Mouse (Mus musculus) macrophage (primary cell): ENCODE results near the gene Gdf9. TPM values are rescaled to one million over a fixed set of nuclear protein-coding genes. Genes with fewer than 3 reads are reported as not detected.

Experiments
- H3K27ac ChIP-seq: fragments of 350-480 bp; formaldehyde crosslinking; 2 replicates; pipeline ENCODE4 v1.9.0; 2021
- H3K36me3 ChIP-seq: fragments of 350-480 bp; formaldehyde crosslinking; 2 replicates; pipeline ENCODE4 v1.9.0; 2021; ENCODE audit errors: inconsistent target
- H3K4me3 ChIP-seq: fragments of 350-480 bp; formaldehyde crosslinking; 2 replicates; pipeline ENCODE4 v1.9.0; 2021; ENCODE audit errors: inconsistent target
- H3K79me2 ChIP-seq: fragments of 350-480 bp; formaldehyde crosslinking; 2 replicates; pipeline ENCODE4 v1.9.0; 2021; ENCODE audit errors: inconsistent target
- WGBS: methylation state at CpG from one replicate; pipeline ENCODE4 v1.1.7; 2026; ENCODE audit warnings: inconsistent platforms; ENCODE audit not compliant: missing documents; 5-methylcytosine and 5-hydroxymethylcytosine counted together
- polyA plus RNA-seq: library from polyadenylated mRNA; stranded (reverse); fragments of 250-400 nt; gene quantifications from 3 replicates; pipeline ENCODE4 v1.2.4, GENCODE M21; 2018; ENCODE audit warnings: inconsistent platforms

Gene Gdf9
- polyA plus RNA-seq, 1 experiment from 2014 or later = 2.2 TPM

GRCm38 (mm10) chr11:53478383-53479170 is 47.8 kb downstream of the Gdf9 start:
- Histone ChIP-seq H3K79me2 (no peaks in the 10 kb centered on the region), H3K36me3 (no peaks in the 10 kb centered on the region), H3K27ac (no peak overlapping the region), H3K4me3 (no peak overlapping the region)
- 16% methylated on average over 74 of the region's 79 CpGs for WGBS

- H3K27ac ChIP-seq = no peak overlapping the region
- no peaks in the 10 kb centered on the region for H3K36me3 ChIP-seq
- no peak overlapping the region for H3K4me3 ChIP-seq
- H3K79me2 ChIP-seq = no peaks in the 10 kb centered on the region
- 5% methylated on average over 55 of the region's 62 CpGs for WGBS
These were observed 48.5 kb downstream of the Gdf9 start for GRCm38 (mm10) chr11:53479171-53479782.

DNA sequence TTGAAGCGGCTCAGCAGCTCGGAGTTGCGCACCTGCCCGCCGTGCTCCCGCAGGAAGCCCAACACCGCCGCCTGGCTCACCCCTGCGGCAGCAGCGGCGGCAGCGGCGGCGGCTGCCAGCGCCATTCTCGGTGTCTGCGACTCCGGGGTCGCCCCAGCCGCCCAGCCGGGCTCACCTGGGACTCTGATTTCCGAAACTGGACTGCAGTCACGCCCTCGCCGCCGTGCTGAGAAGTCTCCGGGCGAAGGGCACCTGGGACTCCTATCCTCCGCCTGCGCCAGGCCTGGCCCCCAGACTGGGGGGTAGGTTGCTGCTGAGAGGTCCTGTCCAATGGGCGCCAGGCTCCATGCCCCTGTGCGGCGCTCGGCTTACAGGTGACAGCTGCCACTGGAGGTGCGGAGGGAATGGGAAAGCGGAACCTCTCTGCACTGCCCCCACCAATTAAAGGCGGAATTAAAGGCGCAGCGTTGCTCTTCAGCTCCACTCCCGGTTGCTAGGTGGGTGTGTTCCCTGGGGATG is 49.0 kb downstream of the Gdf9 start, which contains the start of the genes Gm9945 and Sowaha:
Gm9945 (plus strand) TSS at position 384 of the 519 bp plus-strand sequence.
Sowaha (minus strand) TSS at position 492 of the 519 bp plus-strand sequence.
- Histone ChIP-seq H3K4me3 (no peak within 1 kb of the TSS), H3K79me2 (no peaks in the 10 kb centered on the region), H3K36me3 (no peaks in the 10 kb centered on the region), H3K27ac (no peak within 1 kb of the TSS)
- WGBS = 1% methylated on average over 31 of the region's 40 CpGs

GRCm38 (mm10) chr11:53481088-53481730 is 50.4 kb downstream of the Gdf9 start:
- Histone ChIP-seq H3K36me3 (no peaks in the 10 kb centered on the region), H3K27ac (no peak overlapping the region), H3K79me2 (no peaks in the 10 kb centered on the region), H3K4me3 (no peak overlapping the region)
- WGBS = 78% methylated on average over 4 of the region's 4 CpGs

- WGBS = 82% methylated on average over 9 of the region's 9 CpGs
- Histone ChIP-seq H3K27ac (no peak overlapping the region), H3K4me3 (no peak overlapping the region), H3K36me3 (no peaks in the 10 kb centered on the region), H3K79me2 (no peaks in the 10 kb centered on the region)
These were observed 52.5 kb downstream of the Gdf9 start for GRCm38 (mm10) chr11:53483159-53483891.

DNA sequence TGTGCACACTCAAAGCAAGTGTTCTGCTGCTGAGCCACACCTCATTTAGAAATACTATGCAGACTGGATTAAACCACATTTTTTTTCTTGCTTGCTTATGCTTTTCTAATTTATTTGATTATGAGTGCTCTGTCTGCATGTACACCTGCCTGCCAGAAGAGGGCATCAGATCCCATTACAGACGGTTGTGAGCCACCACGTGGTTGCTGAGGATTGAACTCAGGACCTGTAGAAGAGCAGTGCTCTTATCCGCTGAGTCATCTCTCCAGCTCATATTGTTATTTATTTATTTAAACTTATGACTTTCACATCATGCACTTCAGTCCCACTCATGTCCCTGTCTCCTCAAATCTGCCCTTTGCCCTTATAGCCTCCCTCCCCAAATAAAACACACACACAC is 54.9 kb downstream of the Gdf9 start:
- WGBS = 43% methylated on average over 3 of the region's 3 CpGs
- H3K4me3 ChIP-seq = no peak overlapping the region
- H3K36me3 ChIP-seq = no peaks in the 10 kb centered on the region
- H3K27ac ChIP-seq = no peak overlapping the region
- no peaks in the 10 kb centered on the region for H3K79me2 ChIP-seq

GRCm38 (mm10) chr11:53486351-53486750 is 55.5 kb downstream of the Gdf9 start:
- no peak overlapping the region for H3K4me3 ChIP-seq
- H3K79me2 ChIP-seq = no peaks in the 10 kb centered on the region
- H3K27ac ChIP-seq = no peak overlapping the region
- 88% methylated on average over 2 of the region's 3 CpGs for WGBS
- H3K36me3 ChIP-seq = no peaks in the 10 kb centered on the region

DNA sequence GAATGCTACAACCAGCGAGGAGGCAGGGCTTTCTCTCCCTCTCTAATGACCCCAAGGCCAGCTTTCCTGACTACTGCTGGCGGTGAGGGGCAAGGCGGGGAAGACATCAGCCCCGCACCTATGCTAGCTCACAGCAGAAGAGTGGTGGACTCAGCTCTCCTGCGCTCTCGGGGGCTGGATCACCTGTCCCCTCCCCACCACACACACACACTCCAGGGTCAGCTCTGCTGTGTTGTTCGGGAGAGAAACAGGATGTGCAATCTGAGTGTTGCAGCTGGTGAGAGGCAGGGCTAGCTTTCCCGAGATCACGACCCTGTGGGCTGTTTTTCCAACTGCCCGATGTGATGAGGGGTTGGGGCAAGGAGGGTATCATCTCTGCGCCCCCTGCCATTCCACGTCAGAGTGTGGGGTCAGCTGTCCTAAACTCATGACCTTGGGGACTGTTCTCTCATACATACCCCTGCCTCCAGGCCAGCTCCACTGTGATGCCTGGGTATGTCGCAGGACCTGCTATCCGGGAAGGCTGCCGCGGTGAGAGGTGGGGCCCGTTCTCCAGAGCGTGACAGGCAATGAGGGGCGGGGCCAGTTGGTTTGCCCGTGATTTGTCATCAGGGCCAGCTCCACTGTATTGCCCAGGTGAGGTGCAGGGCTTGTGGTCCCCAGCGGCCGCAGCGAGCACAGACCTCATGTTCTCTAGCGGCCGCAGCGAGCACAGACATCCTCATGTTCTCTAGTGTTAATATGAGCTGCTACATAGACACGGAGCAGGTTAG is 56.2 kb downstream of the Gdf9 start:
- no peak overlapping the region for H3K27ac ChIP-seq
- no peaks in the 10 kb centered on the region for H3K36me3 ChIP-seq
- H3K4me3 ChIP-seq = no peak overlapping the region
- H3K79me2 ChIP-seq = no peaks in the 10 kb centered on the region
- WGBS = 19% methylated on average over 26 of the region's 27 CpGs

Other genes with a start within 250 kb of the Gdf9 start
- 93.1 to 460 TPM (median 147 TPM) in 3 replicates for gene Hspa4, start 130.6 kb upstream of the Gdf9 start, polyA plus RNA-seq
- gene Zcchc10, start 106.3 kb upstream of the Gdf9 start, polyA plus RNA-seq = 9.7 to 15.8 TPM (median 10.5 TPM) in 3 replicates
- 21.9 to 44.8 TPM (median 33.0 TPM) in 3 replicates for gene Aff4, start 80.2 kb upstream of the Gdf9 start, polyA plus RNA-seq
- gene Leap2, start 7.9 kb upstream of the Gdf9 start, polyA plus RNA-seq = not detected in 3 replicates
- gene Uqcrq, start 192 bp upstream of the Gdf9 start, polyA plus RNA-seq = 63.1 to 230 TPM (median 195 TPM) in 3 replicates
- not detected in 3 replicates for gene Gm10447, start 26.1 kb downstream of the Gdf9 start, polyA plus RNA-seq
- gene Shroom1, start 26.2 kb downstream of the Gdf9 start, polyA plus RNA-seq = not detected in 3 replicates
- gene Gm9837, start 39.5 kb downstream of the Gdf9 start, polyA plus RNA-seq = not detected in 3 replicates
- gene Gm9945, start 49.1 kb downstream of the Gdf9 start, polyA plus RNA-seq = not detected in 3 replicates
- not detected in 3 replicates for gene Sowaha, start 49.3 kb downstream of the Gdf9 start, polyA plus RNA-seq
- 69.8 to 121 TPM (median 83.7 TPM) in 3 replicates for gene Sept8, start 88.2 kb downstream of the Gdf9 start, polyA plus RNA-seq
- 25.8 to 223 TPM (median 90.7 TPM) in 3 replicates for gene Kif3a, start 136.4 kb downstream of the Gdf9 start, polyA plus RNA-seq
- 0.53 to 1.6 TPM in 2 of 3 replicates, not detected in the other for gene Il4, start 187.6 kb downstream of the Gdf9 start, polyA plus RNA-seq
- not detected in 3 replicates for gene Il13, start 203.7 kb downstream of the Gdf9 start, polyA plus RNA-seq